Mouse (Mus musculus) liver, postnatal 0 days (tissue): ENCODE results near the gene Arhgef11.

Experiments used
- CTCF ChIP-seq: sonication (generic); IDR thresholded peaks from 2 replicates; pipeline ENCODE4 v1.5.1; 2016; ENCODE audit warnings: antibody characterized with exemption, low read depth
- EP300 ChIP-seq: IDR thresholded peaks from 2 replicates; pipeline ENCODE4 v1.6.1; 2016; ENCODE audit warnings: antibody characterized with exemption, low read depth, mild to moderate bottlenecking

DNA sequence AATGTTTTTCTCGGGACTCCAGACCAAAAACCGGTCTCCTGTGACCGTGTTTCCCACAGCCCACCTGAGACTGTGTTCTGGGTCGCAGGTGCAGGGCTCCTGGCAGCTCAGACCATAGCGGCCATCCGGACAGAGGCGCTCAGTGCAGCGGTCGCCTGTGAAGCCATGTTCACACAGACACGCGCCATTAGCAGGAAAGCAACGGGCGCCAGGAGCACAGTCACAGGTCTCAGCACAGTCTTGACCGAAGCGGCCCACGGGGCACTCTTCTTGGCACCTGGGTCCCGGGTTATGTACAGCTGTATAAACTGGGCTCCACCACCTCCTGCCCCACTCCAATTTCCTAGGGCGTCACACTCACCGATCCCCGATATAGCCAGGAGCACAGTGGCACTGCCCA lies 139.1 kb downstream of the Arhgef11 start:
- TF ChIP-seq CTCF (no peak), EP300 (no peak)
